Mouse (Mus musculus): ENCODE data around the gene Smg7.

DNA sequence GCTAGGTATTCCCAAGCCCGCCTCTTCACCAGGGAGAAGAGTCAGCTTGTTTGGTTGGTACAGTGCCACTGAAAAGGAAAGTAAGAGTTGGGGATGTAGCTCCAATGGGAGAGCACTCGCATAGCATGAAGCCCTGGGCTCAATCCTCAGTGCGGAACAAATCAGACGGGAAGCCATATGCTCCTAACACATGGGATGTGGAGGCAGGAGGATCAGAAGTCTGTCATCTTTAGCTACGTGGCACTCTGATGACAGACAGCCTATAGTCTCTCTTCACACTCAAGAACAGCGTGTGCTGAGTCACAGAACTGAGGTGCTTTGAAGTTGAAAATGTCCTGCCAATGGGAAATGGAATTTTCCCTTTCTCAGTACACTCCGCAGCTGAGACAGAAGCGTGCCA lies 71.4 kb downstream of the Smg7 start:
- TF ChIP-seq CTCF (IDR thresholded peaks at IDR 0.05; ENCODE audit: low read depth, low read length) (no peak), EP300 (IDR thresholded peaks at IDR 0.05; ENCODE audit: insufficient read depth, low read depth, low read length) (no peak), POLR2A (IDR thresholded peaks at IDR 0.05; ENCODE audit: insufficient read depth, low read length) (no peak)

All from ES-Bruce4 (cell line).